8 mouse cellular contexts compared by ENCODE assay signal in the genomic region with DNA sequence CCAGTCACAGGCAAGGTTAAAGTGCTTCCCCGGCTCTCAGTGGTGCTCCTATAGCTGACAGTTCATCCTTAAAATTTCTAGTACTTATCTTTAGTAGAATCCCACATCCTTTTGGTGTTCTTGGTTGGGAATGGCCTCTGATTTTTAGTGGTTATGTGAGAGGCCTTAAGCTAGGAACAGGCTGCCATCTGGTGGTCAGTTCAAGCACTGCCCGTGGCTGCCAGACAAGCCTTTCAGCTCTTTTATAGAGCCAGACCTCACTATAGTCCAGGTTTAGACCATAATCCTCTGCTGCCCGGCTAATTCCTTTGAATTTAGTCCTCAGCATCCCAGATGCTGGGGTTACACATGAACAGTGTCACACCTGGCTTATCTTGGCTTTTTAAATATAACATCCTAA. TPM values are rescaled to one million over a fixed set of nuclear protein-coding genes. Genes with fewer than 3 reads are reported as not detected.
DNase-seq lines count a peak whose midpoint lies in the region; ATAC-seq lines count a peak whose summit lies in the region.

No protein-coding gene starts in this region.

- H3K4me3 ChIP-seq in lung, embryonic 16.5 days (ENCODE audit: low read length), result no peak overlapping the region

- 20% methylated on average over 3 of the region's 3 CpGs for WGBS in lung, embryonic 16.5 days

- H3K4me2 ChIP-seq in lung, embryonic 16.5 days (ENCODE audit: low read depth, low read length), result no peak overlapping the region

- H3K27me3 ChIP-seq in lung, embryonic 16.5 days (ENCODE audit: control insufficient read depth, insufficient read depth, low read depth, low read length), result no peaks in the 10 kb centered on the region

- no peak overlapping the region for H3K27ac ChIP-seq in lung, embryonic 16.5 days (ENCODE audit: low read length)

- H3K9me3 ChIP-seq in lung, embryonic 16.5 days (ENCODE audit: control insufficient read depth, low read length), result no peaks in the 10 kb centered on the region

- H3K36me3 ChIP-seq in lung, embryonic 16.5 days (ENCODE audit: control insufficient read depth, insufficient read depth, low read length), result peaks cover 44% of the 10 kb centered on the region

- DNase-seq in MEL-GATA-1-ER (ENCODE audit: extremely low read depth, low read depth), result peak; percentile 39
- DNase-seq in brain, embryonic 18.5 days (ENCODE audit: low read depth, low spot score), result peak; percentile 32
- peak; percentile 56 for DNase-seq in fibroblast of lung, adult 2 months (ENCODE audit: low read depth)
- DNase-seq in heart, postnatal 10 days, result peak; percentile 87 to 91
- DNase-seq in layer of hippocampus, adult 9-10 months (ENCODE audit: low spot score), result peak; percentile 75
- DNase-seq in right cerebral cortex, adult 18-20 months, result peak; percentile 71
- peak; percentile 52 for DNase-seq in urinary bladder, postnatal 10 days (ENCODE audit: low spot score)

- ATAC-seq in lung, embryonic 16.5 days (ENCODE audit: low read depth), result peak; percentile 62; the same call in 1 of the 2 replicates

- no peaks in the 10 kb centered on the region for H3K4me1 ChIP-seq in lung, embryonic 16.5 days (replicated peaks; ENCODE audit: control insufficient read depth, insufficient read depth, low read length)

- intact Hi-C loops in heart, postnatal 10 days (cut with DNase I), result loop anchor here (2.0 to 5.0 kb wide), 2 partner anchors 73 to 339 kb away; no protein-coding TSS in a partner anchor

- H3K9ac ChIP-seq in lung, embryonic 16.5 days (ENCODE audit: low read length), result no peak overlapping the region

RNA-seq across cellular contexts. Expression of gene Ubap1, which starts 41.3 kb away (rescaled TPM):
- 10 to 100 TPM; 38.9 to 43.5 TPM for total RNA-seq in heart, postnatal 10 days (2021)
- 42.6 and 46.9 TPM in 2 replicates for polyA plus RNA-seq in lung, embryonic 16.5 days (2015; fragmentation: Nextera tagmentation; extraction: Ambion mirVana)

Comparison
In these comparisons a context has a peak if more than half of its experiments do, and no peak if none do; other contexts are left out.
1. DNase-seq: peak in every context shown above with its lines; median percentile 89 in heart, postnatal 10 days; 75 in layer of hippocampus, adult 9-10 months; 71 in right cerebral cortex, adult 18-20 months; 56 in fibroblast of lung, adult 2 months; 52 in urinary bladder, postnatal 10 days; 39 in MEL-GATA-1-ER; 32 in brain, embryonic 18.5 days.